Mouse (Mus musculus): ENCODE data around the gene Pank1.

DNA sequence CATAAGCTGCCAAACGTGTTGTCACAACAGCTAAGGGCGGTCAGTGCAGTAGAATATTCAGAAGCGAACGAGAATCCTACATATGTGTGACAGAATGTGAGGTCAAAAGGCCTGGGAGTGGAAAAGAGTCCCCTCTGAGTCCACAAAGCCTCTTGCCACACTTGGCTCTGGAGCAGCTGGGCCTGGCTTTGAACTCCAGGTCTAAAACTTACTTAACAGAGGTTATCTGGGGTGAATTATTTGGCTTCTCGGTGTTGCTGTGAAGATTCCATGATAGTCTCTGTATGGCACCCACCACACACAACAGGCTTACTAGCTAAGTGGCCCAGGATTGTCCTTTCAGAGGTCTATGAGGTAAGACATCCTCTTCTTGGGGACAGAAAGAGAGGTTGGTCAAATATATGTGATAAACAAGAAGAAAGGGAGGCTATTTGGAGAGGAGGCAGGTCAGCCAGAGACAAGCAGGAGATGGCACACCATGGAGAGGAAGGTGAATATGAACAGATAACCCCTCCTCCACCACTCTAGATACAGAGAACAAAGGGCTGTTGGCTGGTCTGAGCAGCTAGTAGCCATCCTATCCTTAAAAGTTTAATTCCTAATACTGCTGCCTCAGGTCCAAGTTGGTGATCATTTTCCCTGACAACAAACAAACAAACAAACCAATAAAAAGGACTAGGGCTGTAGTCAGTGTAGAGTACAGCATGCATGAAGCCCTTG lies 51.2 kb downstream of the Pank1 start:
- TF ChIP-seq POLR2A (IDR thresholded peaks at IDR 0.05; ENCODE audit: borderline replicate concordance, control insufficient read depth, low read depth, low read length) (no peak), CTCF (IDR thresholded peaks at IDR 0.05; ENCODE audit: control insufficient read depth, insufficient read depth, low read length) (no peak)
